Mouse (Mus musculus): ENCODE measurements around the gene Nrgn.

Nrgn gene

GRCm38 (mm10) chr9:37554838-37555748 is 2.4 kb upstream of the Nrgn start, which contains the start of gene Siae:
Gene Siae, plus strand, starts transcription at chr9:37555698.
- DNase-seq (ENCODE audit: low spot score) = no peak

- no peak for DNase-seq (ENCODE audit: low spot score)
Observed at GRCm38 (mm10) chr9:37554279-37554678, 1.6 kb upstream of the Nrgn start.

- DNase-seq (ENCODE audit: low spot score) = no peak
Observed at GRCm38 (mm10) chr9:37551751-37552531, 763 bp downstream of the Nrgn start.

- DNase-seq (ENCODE audit: low spot score) = no peak
Observed at GRCm38 (mm10) chr9:37550435-37550834, 2.3 kb downstream of the Nrgn start.

- no peak for DNase-seq (ENCODE audit: low spot score)
Observed at GRCm38 (mm10) chr9:37546889-37547288, 5.8 kb downstream of the Nrgn start.

- no peak for DNase-seq (ENCODE audit: low spot score)
Observed at GRCm38 (mm10) chr9:37545847-37546452, 6.8 kb downstream of the Nrgn start.

- DNase-seq (ENCODE audit: low spot score) = no peak
Observed at GRCm38 (mm10) chr9:37545166-37545610, 7.5 kb downstream of the Nrgn start.

- peak; percentile 76 for DNase-seq (ENCODE audit: low spot score)
Observed at GRCm38 (mm10) chr9:37544447-37545165, 8.1 kb downstream of the Nrgn start.

GRCm38 (mm10) chr9:37543869-37544440 is 8.7 kb downstream of the Nrgn start:
- DNase-seq (ENCODE audit: low spot score) = no peak

GRCm38 (mm10) chr9:37541851-37542642 is 10.7 kb downstream of the Nrgn start:
- no peak for DNase-seq (ENCODE audit: low spot score)

GRCm38 (mm10) chr9:37540701-37541575 is 11.8 kb downstream of the Nrgn start:
- no peak for DNase-seq (ENCODE audit: low spot score)

GRCm38 (mm10) chr9:37540226-37540625 is 12.5 kb downstream of the Nrgn start:
- DNase-seq (ENCODE audit: low spot score) = no peak

GRCm38 (mm10) chr9:37539170-37540025 is 13.3 kb downstream of the Nrgn start, which contains the start of gene Vsig2:
Gene Vsig2, plus strand, starts transcription at chr9:37539255.
- DNase-seq (ENCODE audit: low spot score) = no peak

GRCm38 (mm10) chr9:37537658-37538250 is 14.9 kb downstream of the Nrgn start:
- DNase-seq (ENCODE audit: low spot score) = no peak

- DNase-seq (ENCODE audit: low spot score) = no peak
Observed at GRCm38 (mm10) chr9:37536851-37537250, 15.9 kb downstream of the Nrgn start.

GRCm38 (mm10) chr9:37530888-37531705 is 21.6 kb downstream of the Nrgn start:
- no peak for DNase-seq (ENCODE audit: low spot score)
